Mouse (Mus musculus) myocyte (in vitro differentiated cells): ENCODE results near the gene Sycp3. TPM values are rescaled to one million over a fixed set of nuclear protein-coding genes. Genes with fewer than 3 reads are reported as not detected.

Experiments
- H3K27me3 ChIP-seq: one replicate; pipeline ENCODE4 v1.6.1; 2011; ENCODE audit not compliant: control insufficient read depth, insufficient read depth, insufficient read length
- H3K36me3 ChIP-seq: one replicate; pipeline ENCODE4 v1.6.1; 2011; ENCODE audit not compliant: control insufficient read depth, insufficient read depth
- H3K4me2 ChIP-seq: one replicate; pipeline ENCODE4 v1.6.1; 2011; ENCODE audit warnings: low read depth, control low read depth
- H3K4me3 ChIP-seq: one replicate; pipeline ENCODE4 v1.5.1; 2011; ENCODE audit warnings: mild to moderate bottlenecking, control low read depth, moderate library complexity
- H3K79me2 ChIP-seq: one replicate; pipeline ENCODE4 v1.6.1; 2011; ENCODE audit not compliant: control insufficient read depth, insufficient read depth
- H3ac ChIP-seq: one replicate; pipeline ENCODE4 v1.6.1; 2011; ENCODE audit not compliant: control insufficient read depth, insufficient read length
- CEBPB ChIP-seq: IDR thresholded peaks from 2 replicates; pipeline ENCODE4 v1.6.1; 2011; ENCODE audit warnings: mild to moderate bottlenecking, moderate library complexity; ENCODE audit not compliant: poor library complexity, insufficient read depth, severe bottlenecking
- E2F4 ChIP-seq: IDR thresholded peaks from one replicate; pipeline ENCODE4 v1.6.1; 2011; ENCODE audit warnings: mild to moderate bottlenecking, control low read depth, moderate library complexity; ENCODE audit not compliant: insufficient read depth
- MAX ChIP-seq: IDR thresholded peaks from one replicate; pipeline ENCODE4 v1.6.1; 2011; ENCODE audit warnings: low read depth, mild to moderate bottlenecking, control low read depth
- MYOD1 ChIP-seq, 3 experiments: IDR thresholded peaks; one replicate each; pipeline ENCODE4 v1.6.1; 2011; ENCODE audit warnings: control low read depth in 2 of 3, low read depth in 2 of 3, mild to moderate bottlenecking in 2 of 3, moderate library complexity in 1 of 3; ENCODE audit not compliant: insufficient read length in 2 of 3, control insufficient read depth in 1 of 3
- MYOG ChIP-seq, 3 experiments: IDR thresholded peaks; one replicate each; pipeline ENCODE4 v1.6.1; 2011; ENCODE audit warnings: control low read depth in 2 of 3, low read depth in 2 of 3, mild to moderate bottlenecking in 2 of 3; ENCODE audit not compliant: insufficient read length in 2 of 3, control insufficient read depth in 1 of 3, insufficient read depth in 1 of 3
- POLR2A ChIP-seq: IDR thresholded peaks from one replicate; pipeline ENCODE4 v1.6.1; 2011; ENCODE audit warnings: low read depth, mild to moderate bottlenecking, control low read depth, moderate library complexity; ENCODE audit not compliant: insufficient read length
- POLR2AphosphoS2 ChIP-seq: IDR thresholded peaks from one replicate; pipeline ENCODE4 v1.6.1; 2011; ENCODE audit warnings: low read depth, control low read depth; ENCODE audit not compliant: insufficient read length
- REST ChIP-seq: IDR thresholded peaks from one replicate; pipeline ENCODE4 v1.6.1; 2011; ENCODE audit warnings: mild to moderate bottlenecking, control low read depth, moderate library complexity; ENCODE audit not compliant: insufficient read depth, insufficient read length
- SRF ChIP-seq: IDR thresholded peaks from one replicate; pipeline ENCODE4 v1.6.1; 2011; ENCODE audit warnings: low read depth; ENCODE audit not compliant: control insufficient read depth, insufficient read length
- TCF12 ChIP-seq: IDR thresholded peaks from one replicate; pipeline ENCODE4 v1.6.1; 2011; ENCODE audit warnings: mild to moderate bottlenecking, control low read depth; ENCODE audit not compliant: poor library complexity, insufficient read depth, severe bottlenecking
- TCF3 ChIP-seq: IDR thresholded peaks from one replicate; pipeline ENCODE4 v1.6.1; 2011; ENCODE audit warnings: low read depth, control low read depth; ENCODE audit not compliant: insufficient read length
- USF1 ChIP-seq: IDR thresholded peaks from one replicate; pipeline ENCODE4 v1.6.1; 2011; ENCODE audit warnings: low read depth, mild to moderate bottlenecking, control low read depth, moderate library complexity
- polyA plus RNA-seq: library from polyadenylated mRNA; unstranded; fragments of >200 nt; fragmentation: generic; extraction: Trizol; gene quantifications from one replicate; pipeline ENCODE4 v1.2.1, GENCODE M21; 2012; ENCODE audit warnings: missing spikeins

Gene Sycp3
- polyA plus RNA-seq, 1 experiment: not detected

DNA sequence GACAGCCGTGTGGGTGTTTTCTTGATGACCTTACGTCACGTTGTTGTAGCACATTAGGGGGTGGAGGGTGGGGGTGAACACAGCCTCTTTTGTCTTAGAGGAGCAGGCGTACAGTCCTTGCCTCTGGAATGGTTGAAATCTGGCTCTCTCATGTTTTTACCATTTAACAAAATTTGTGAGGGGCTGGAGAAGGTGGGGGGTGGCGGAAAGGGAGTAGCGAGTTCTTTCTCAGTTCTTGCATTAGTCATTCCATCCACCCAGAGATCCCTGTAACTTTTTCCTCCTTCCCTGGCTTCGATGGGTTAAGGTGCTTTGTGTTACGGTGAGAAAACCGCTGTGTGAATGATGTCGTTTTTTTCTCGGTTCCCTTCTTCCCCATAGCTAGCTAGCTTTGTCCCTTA lies 39.2 kb upstream of the Sycp3 start:
- TF ChIP-seq TCF12: no peak
- no peak for TF ChIP-seq POLR2AphosphoS2
- no peaks in the 10 kb centered on the region for H3K27me3 ChIP-seq

DNA sequence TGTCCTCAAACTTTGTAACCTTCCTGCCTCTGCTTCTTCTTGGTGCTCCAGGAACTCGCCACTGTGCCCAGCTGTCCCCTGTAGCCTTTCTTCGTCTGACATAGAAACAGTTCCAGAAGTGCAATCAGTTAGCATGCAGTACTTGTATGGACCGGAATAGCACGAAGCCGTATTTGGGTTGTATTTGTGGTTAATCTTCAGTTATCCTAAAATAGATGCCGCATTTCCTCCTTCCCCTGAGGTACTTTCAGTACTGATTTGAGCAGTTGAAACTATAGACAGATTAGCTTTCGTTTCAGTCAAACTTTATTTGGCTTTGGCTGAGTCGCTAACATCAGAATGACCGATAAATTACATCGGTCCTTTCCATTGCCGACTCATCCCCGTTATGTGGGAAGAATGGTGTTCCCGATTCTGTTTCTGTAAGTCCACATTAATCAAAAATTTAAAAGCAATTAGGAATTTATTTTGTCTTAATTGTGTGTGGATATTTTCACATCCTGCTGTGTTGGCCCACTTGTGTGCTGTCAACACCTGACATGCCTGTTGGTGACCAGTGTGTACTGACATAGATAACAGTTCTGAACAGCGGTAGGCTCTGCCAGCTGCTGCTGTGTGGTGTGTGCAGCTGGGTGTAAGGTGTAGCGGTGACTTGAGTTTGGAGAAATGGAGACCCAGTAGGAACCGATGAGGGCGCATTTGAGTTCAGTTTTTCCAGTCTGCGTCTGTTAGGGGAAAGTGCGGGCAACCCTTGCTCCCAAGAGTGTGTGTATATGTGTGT lies 38.5 kb upstream of the Sycp3 start:
- H3K4me3 ChIP-seq: no peak overlapping the region
- H3K36me3 ChIP-seq: no peaks in the 10 kb centered on the region
- no peaks in the 10 kb centered on the region for H3K27me3 ChIP-seq
- H3K4me2 ChIP-seq: no peak overlapping the region
- TF ChIP-seq REST (no peak), TCF12 (no peak), MYOD1 (IDR thresholded peaks at IDR 0.05; ENCODE audit: control insufficient read depth in 1 of 3, insufficient read length in 2 of 3, low read depth in 2 of 3) (no peak), SRF (no peak), CEBPB (no peak), POLR2A (no peak), POLR2AphosphoS2 (no peak), MYOG (IDR thresholded peaks at IDR 0.05; ENCODE audit: control insufficient read depth in 1 of 3, insufficient read depth in 1 of 3, insufficient read length in 2 of 3, low read depth in 2 of 3) (no peak), TCF3 (no peak), USF1 (no peak), E2F4 (no peak), MAX (no peak)
- no peaks in the 10 kb centered on the region for H3K79me2 ChIP-seq
- no peak overlapping the region for H3ac ChIP-seq

More for the DNA sequence above, 39.2 kb upstream of the Sycp3 start:
- Histone ChIP-seq H3K79me2 (no peaks in the 10 kb centered on the region), H3ac (no peak overlapping the region), H3K4me2 (no peak overlapping the region), H3K36me3 (peaks cover 6% of the 10 kb centered on the region), H3K4me3 (no peak overlapping the region)

DNA sequence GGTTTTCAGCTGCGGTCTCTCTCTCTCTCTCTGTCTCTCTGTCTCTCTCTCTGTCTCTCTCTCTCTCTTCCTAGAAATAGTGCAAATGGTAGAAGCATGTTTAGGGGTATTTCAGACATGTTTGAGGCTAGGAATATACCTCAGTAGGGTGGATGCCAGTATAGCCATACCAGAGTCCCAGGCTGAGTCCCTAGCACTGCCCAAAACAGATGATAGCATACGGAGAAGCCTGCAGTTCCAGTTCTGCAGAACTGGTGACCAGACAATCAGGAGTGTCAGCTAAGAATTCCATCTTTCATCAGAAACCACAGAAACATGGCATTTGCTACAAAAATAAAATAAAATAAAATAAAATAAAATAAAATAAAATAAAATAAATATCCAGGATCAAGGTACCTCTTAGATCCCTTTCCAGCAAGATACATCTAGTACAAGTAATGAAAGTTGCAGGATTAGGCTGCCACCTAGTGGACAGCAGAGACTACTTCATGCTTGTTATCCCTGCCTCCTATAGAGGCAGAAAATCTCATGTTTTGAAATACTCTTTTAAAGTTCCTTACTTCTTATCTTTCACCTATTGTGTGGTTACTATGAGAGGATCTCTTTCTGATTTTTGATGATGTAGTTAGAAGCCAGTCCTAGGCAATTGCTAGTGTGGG lies 33.1 kb upstream of the Sycp3 start:
- no peak overlapping the region for H3ac ChIP-seq
- H3K27me3 ChIP-seq: no peaks in the 10 kb centered on the region
- H3K4me2 ChIP-seq: no peak overlapping the region
- no peak overlapping the region for H3K4me3 ChIP-seq
- H3K36me3 ChIP-seq: peaks cover 9% of the 10 kb centered on the region
- H3K79me2 ChIP-seq: no peaks in the 10 kb centered on the region
- TF ChIP-seq POLR2A (no peak), MYOG (IDR thresholded peaks at IDR 0.05; ENCODE audit: control insufficient read depth in 1 of 3, insufficient read depth in 1 of 3, insufficient read length in 2 of 3, low read depth in 2 of 3) (no peak), MYOD1 (IDR thresholded peaks at IDR 0.05; ENCODE audit: control insufficient read depth in 1 of 3, insufficient read length in 2 of 3, low read depth in 2 of 3) (no peak), TCF3 (no peak), POLR2AphosphoS2 (no peak), MAX (no peak), USF1 (no peak), REST (no peak), SRF (no peak), E2F4 (no peak), TCF12 (no peak), CEBPB (no peak)

DNA sequence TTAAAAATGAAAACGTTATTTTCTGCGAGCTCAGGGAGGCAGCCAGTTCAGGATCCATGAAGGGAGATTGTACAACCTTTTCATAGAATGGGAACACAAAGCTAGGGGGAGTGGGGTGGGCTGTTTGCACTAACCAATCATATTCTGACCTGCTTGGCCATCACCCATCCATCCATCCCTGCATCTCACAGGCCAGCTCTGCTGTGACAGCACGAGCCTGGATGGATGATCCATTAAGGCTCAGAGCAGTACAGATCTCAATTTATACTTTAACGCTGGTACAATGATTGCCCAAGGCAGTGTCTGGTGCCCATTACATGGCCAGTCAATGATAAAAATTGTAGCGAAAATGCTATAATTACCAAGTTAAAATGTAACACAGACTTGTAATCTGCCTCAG lies 32.5 kb upstream of the Sycp3 start:
- Histone ChIP-seq H3K4me3 (no peak overlapping the region), H3K4me2 (no peak overlapping the region), H3K27me3 (no peaks in the 10 kb centered on the region), H3ac (no peak overlapping the region), H3K36me3 (peaks cover 9% of the 10 kb centered on the region), H3K79me2 (no peaks in the 10 kb centered on the region)
- TF ChIP-seq TCF3: no peak
- no peak for TF ChIP-seq SRF
- TF ChIP-seq REST: no peak
- TF ChIP-seq CEBPB: no peak
- no peak for TF ChIP-seq POLR2A

DNA sequence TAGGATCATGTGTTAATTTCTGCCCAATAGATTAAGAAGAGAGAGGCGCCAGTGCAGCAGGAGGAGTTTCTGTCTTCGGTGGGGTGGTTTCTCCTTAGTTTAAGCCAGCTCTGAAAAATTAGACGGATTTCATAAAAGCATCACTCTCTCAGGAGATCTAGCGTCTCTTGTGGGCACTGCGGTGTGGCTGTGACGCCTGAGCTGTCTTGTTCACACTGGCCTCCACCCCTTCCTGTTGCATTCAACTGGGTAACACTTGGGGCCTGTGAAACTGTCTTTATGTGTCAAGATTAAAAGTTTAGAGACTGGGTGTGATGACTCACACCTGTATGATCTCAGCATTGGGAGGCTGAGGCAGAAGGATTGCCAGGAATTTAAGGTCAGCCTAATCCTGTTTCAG lies 31.4 kb upstream of the Sycp3 start:
- no peak overlapping the region for H3K4me3 ChIP-seq
- no peak for TF ChIP-seq TCF3
- no peak for TF ChIP-seq CEBPB
- TF ChIP-seq TCF12: no peak
- no peak for TF ChIP-seq E2F4
- no peak for TF ChIP-seq POLR2A
- no peak for TF ChIP-seq POLR2AphosphoS2
- no peak for TF ChIP-seq MAX
- TF ChIP-seq REST: no peak
- TF ChIP-seq USF1: no peak
- TF ChIP-seq MYOD1 (IDR thresholded peaks at IDR 0.05; ENCODE audit: control insufficient read depth in 1 of 3, insufficient read length in 2 of 3, low read depth in 2 of 3): no peak
- TF ChIP-seq MYOG (IDR thresholded peaks at IDR 0.05; ENCODE audit: control insufficient read depth in 1 of 3, insufficient read depth in 1 of 3, insufficient read length in 2 of 3, low read depth in 2 of 3): no peak
- no peak for TF ChIP-seq SRF
- H3K79me2 ChIP-seq: no peaks in the 10 kb centered on the region
- H3K27me3 ChIP-seq: no peaks in the 10 kb centered on the region
- no peak overlapping the region for H3K4me2 ChIP-seq
- H3ac ChIP-seq: no peak overlapping the region
- peaks cover 9% of the 10 kb centered on the region for H3K36me3 ChIP-seq
